Mouse (Mus musculus): ENCODE measurements around the gene Nup85. TPM values are rescaled to one million over a fixed set of nuclear protein-coding genes. Genes with fewer than 3 reads are reported as not detected.
A peak's percentile ranks its signal among the peaks of the same experiment; 100 is the strongest.
"Not testable (repeated sequence)": the region's sequence is repeated elsewhere in the genome, so short reads cannot be mapped to it uniquely, and the experiment has no call there.

Nup85 gene
- polyA plus RNA-seq, 1 experiment from 2014 or later, result 107 TPM

GRCm38 (mm10) chr11:115526446-115526845 is 37.8 kb upstream of the Nup85 start:
- peaks cover 76% of the 10 kb centered on the region for H3K36me3 ChIP-seq (ENCODE audit: control insufficient read depth, insufficient read depth, low read length)
- not testable (repeated sequence) for H3K9ac ChIP-seq (replicated peaks; ENCODE audit: low read length); H3K4me3 ChIP-seq (replicated peaks; ENCODE audit: low read depth, low read length); DNase-seq; ATAC-seq (ENCODE audit: low FRiP score, low TSS enrichment); H3K4me2 ChIP-seq (ENCODE audit: low read length); H3K27ac ChIP-seq (replicated peaks; ENCODE audit: low read depth, low read length); H3K4me1 ChIP-seq (ENCODE audit: control insufficient read depth, insufficient read depth, low read length); H3K9me3 ChIP-seq (ENCODE audit: control insufficient read depth, low read length); H3K27me3 ChIP-seq (ENCODE audit: control insufficient read depth, insufficient read depth, low read length)
- WGBS, result 92% methylated on average over 3 of the region's 3 CpGs

- no peak for ATAC-seq (ENCODE audit: low FRiP score, low TSS enrichment)
These were observed 29.4 kb upstream of the Nup85 start for GRCm38 (mm10) chr11:115534759-115535371.

GRCm38 (mm10) chr11:115535401-115536037 is 28.7 kb upstream of the Nup85 start:
- Histone ChIP-seq H3K36me3 (ENCODE audit: control insufficient read depth, insufficient read depth, low read length) (peaks cover 34% of the 10 kb centered on the region), H3K27ac (replicated peaks; ENCODE audit: low read depth, low read length) (peak overlapping the region; percentile 99), H3K9ac (replicated peaks; ENCODE audit: low read length) (peak overlapping the region; percentile 87), H3K9me3 (ENCODE audit: control insufficient read depth, low read length) (no peaks in the 10 kb centered on the region), H3K4me2 (ENCODE audit: low read length) (peak overlapping the region; percentile 77), H3K27me3 (ENCODE audit: control insufficient read depth, insufficient read depth, low read length) (no peaks in the 10 kb centered on the region), H3K4me1 (ENCODE audit: control insufficient read depth, insufficient read depth, low read length) (peaks cover 16% of the 10 kb centered on the region), H3K4me3 (replicated peaks; ENCODE audit: low read depth, low read length) (peak overlapping the region; percentile 91)
- WGBS, result under 1% methylated on average over 75 of the region's 84 CpGs
- DNase-seq, result peak; percentile 89
- ATAC-seq (ENCODE audit: low FRiP score, low TSS enrichment), result peak; percentile 77

More at GRCm38 (mm10) chr11:115534759-115535371, 29.4 kb upstream of the Nup85 start:
- peak overlapping the region; percentile 87 for H3K9ac ChIP-seq (replicated peaks; ENCODE audit: low read length)
- peak overlapping the region; percentile 99 for H3K27ac ChIP-seq (replicated peaks; ENCODE audit: low read depth, low read length)
- H3K4me3 ChIP-seq (replicated peaks; ENCODE audit: low read depth, low read length), result peak overlapping the region; percentile 91
- WGBS, result 6% methylated on average over 11 of the region's 11 CpGs
- peak overlapping the region; percentile 77 for H3K4me2 ChIP-seq (ENCODE audit: low read length)
- H3K36me3 ChIP-seq (ENCODE audit: control insufficient read depth, insufficient read depth, low read length), result peaks cover 38% of the 10 kb centered on the region
- no peaks in the 10 kb centered on the region for H3K9me3 ChIP-seq (ENCODE audit: control insufficient read depth, low read length)
- DNase-seq, result peak; percentile 19
- no peaks in the 10 kb centered on the region for H3K27me3 ChIP-seq (ENCODE audit: control insufficient read depth, insufficient read depth, low read length)
- H3K4me1 ChIP-seq (ENCODE audit: control insufficient read depth, insufficient read depth, low read length), result peaks cover 16% of the 10 kb centered on the region

- peak within 1 kb of the TSS; percentile 87 for H3K9ac ChIP-seq (replicated peaks; ENCODE audit: low read length)
- ATAC-seq (ENCODE audit: low FRiP score, low TSS enrichment) (peak; percentile 88), DNase-seq (peak; percentile 99)
- H3K4me1 ChIP-seq (ENCODE audit: control insufficient read depth, insufficient read depth, low read length), result peaks cover 16% of the 10 kb centered on the region
- WGBS, result under 1% methylated on average over 54 of the region's 70 CpGs
- no peaks in the 10 kb centered on the region for H3K9me3 ChIP-seq (ENCODE audit: control insufficient read depth, low read length)
- no peaks in the 10 kb centered on the region for H3K27me3 ChIP-seq (ENCODE audit: control insufficient read depth, insufficient read depth, low read length)
- peak within 1 kb of the TSS; percentile 77 for H3K4me2 ChIP-seq (ENCODE audit: low read length)
- peak within 1 kb of the TSS; percentile 91 for H3K4me3 ChIP-seq (replicated peaks; ENCODE audit: low read depth, low read length)
- peak within 1 kb of the TSS; percentile 99 for H3K27ac ChIP-seq (replicated peaks; ENCODE audit: low read depth, low read length)
- peaks cover 31% of the 10 kb centered on the region for H3K36me3 ChIP-seq (ENCODE audit: control insufficient read depth, insufficient read depth, low read length)
These were observed 28.1 kb upstream of the Nup85 start, which contains the start of gene Sumo2 for GRCm38 (mm10) chr11:115536038-115536681. Gene Sumo2, minus strand, starts transcription at chr11:115536276.

GRCm38 (mm10) chr11:115536856-115537568 is 27.2 kb upstream of the Nup85 start:
- Histone ChIP-seq H3K27ac (replicated peaks; ENCODE audit: low read depth, low read length) (peak overlapping the region; percentile 99), H3K27me3 (ENCODE audit: control insufficient read depth, insufficient read depth, low read length) (no peaks in the 10 kb centered on the region), H3K4me2 (ENCODE audit: low read length) (peak overlapping the region; percentile 43), H3K4me1 (ENCODE audit: control insufficient read depth, insufficient read depth, low read length) (peaks cover 16% of the 10 kb centered on the region), H3K9ac (replicated peaks; ENCODE audit: low read length) (no peak overlapping the region), H3K36me3 (ENCODE audit: control insufficient read depth, insufficient read depth, low read length) (peaks cover 23% of the 10 kb centered on the region), H3K4me3 (replicated peaks; ENCODE audit: low read depth, low read length) (peak overlapping the region; percentile 91; the same call in 1 of the 2 replicates), H3K9me3 (ENCODE audit: control insufficient read depth, low read length) (no peaks in the 10 kb centered on the region)
- DNase-seq, result no peak
- ATAC-seq (ENCODE audit: low FRiP score, low TSS enrichment), result no peak
- whole genome bisulfite sequencing, result 84% methylated on average over 10 of the region's 10 CpGs

GRCm38 (mm10) chr11:115538045-115538444 is 26.2 kb upstream of the Nup85 start:
- no peak overlapping the region for H3K4me2 ChIP-seq (ENCODE audit: low read length)
- no peaks in the 10 kb centered on the region for H3K9me3 ChIP-seq (ENCODE audit: control insufficient read depth, low read length)
- H3K4me3 ChIP-seq (replicated peaks; ENCODE audit: low read depth, low read length), result no peak overlapping the region
- ATAC-seq (ENCODE audit: low FRiP score, low TSS enrichment) (no peak), DNase-seq (no peak)
- H3K36me3 ChIP-seq (ENCODE audit: control insufficient read depth, insufficient read depth, low read length), result peaks cover 12% of the 10 kb centered on the region
- no peak overlapping the region for H3K9ac ChIP-seq (replicated peaks; ENCODE audit: low read length)
- no peaks in the 10 kb centered on the region for H3K27me3 ChIP-seq (ENCODE audit: control insufficient read depth, insufficient read depth, low read length)
- WGBS, result 60% methylated on average over 2 of the region's 2 CpGs
- H3K4me1 ChIP-seq (ENCODE audit: control insufficient read depth, insufficient read depth, low read length), result peaks cover 16% of the 10 kb centered on the region
- H3K27ac ChIP-seq (replicated peaks; ENCODE audit: low read depth, low read length), result no peak overlapping the region

- H3K9me3 ChIP-seq (ENCODE audit: control insufficient read depth, low read length), result no peaks in the 10 kb centered on the region
- WGBS, result 88% methylated on average over 4 of the region's 4 CpGs
- H3K27me3 ChIP-seq (ENCODE audit: control insufficient read depth, insufficient read depth, low read length), result no peaks in the 10 kb centered on the region
- no peak for ATAC-seq (ENCODE audit: low FRiP score, low TSS enrichment)
- DNase-seq, result no peak
- H3K4me3 ChIP-seq (replicated peaks; ENCODE audit: low read depth, low read length), result no peak overlapping the region
- H3K4me2 ChIP-seq (ENCODE audit: low read length), result no peak overlapping the region
- no peaks in the 10 kb centered on the region for H3K36me3 ChIP-seq (ENCODE audit: control insufficient read depth, insufficient read depth, low read length)
- no peak overlapping the region for H3K9ac ChIP-seq (replicated peaks; ENCODE audit: low read length)
- no peak overlapping the region for H3K27ac ChIP-seq (replicated peaks; ENCODE audit: low read depth, low read length)
- no peaks in the 10 kb centered on the region for H3K4me1 ChIP-seq (ENCODE audit: control insufficient read depth, insufficient read depth, low read length)
These were observed 20.7 kb upstream of the Nup85 start for GRCm38 (mm10) chr11:115543571-115543970.

GRCm38 (mm10) chr11:115552783-115553182 is 11.5 kb upstream of the Nup85 start:
- no peak for ATAC-seq (ENCODE audit: low FRiP score, low TSS enrichment)
- Histone ChIP-seq H3K36me3 (ENCODE audit: control insufficient read depth, insufficient read depth, low read length) (no peaks in the 10 kb centered on the region), H3K4me1 (ENCODE audit: control insufficient read depth, insufficient read depth, low read length) (no peaks in the 10 kb centered on the region), H3K4me3 (replicated peaks; ENCODE audit: low read depth, low read length) (no peak overlapping the region), H3K9ac (replicated peaks; ENCODE audit: low read length) (no peak overlapping the region), H3K27me3 (ENCODE audit: control insufficient read depth, insufficient read depth, low read length) (no peaks in the 10 kb centered on the region), H3K27ac (replicated peaks; ENCODE audit: low read depth, low read length) (no peak overlapping the region), H3K9me3 (ENCODE audit: control insufficient read depth, low read length) (no peaks in the 10 kb centered on the region), H3K4me2 (ENCODE audit: low read length) (no peak overlapping the region)
- 59% methylated on average over 4 of the region's 4 CpGs for WGBS
- peak; percentile 3 for DNase-seq
